8 mouse cellular contexts compared by ENCODE assay signal in the genomic region with DNA sequence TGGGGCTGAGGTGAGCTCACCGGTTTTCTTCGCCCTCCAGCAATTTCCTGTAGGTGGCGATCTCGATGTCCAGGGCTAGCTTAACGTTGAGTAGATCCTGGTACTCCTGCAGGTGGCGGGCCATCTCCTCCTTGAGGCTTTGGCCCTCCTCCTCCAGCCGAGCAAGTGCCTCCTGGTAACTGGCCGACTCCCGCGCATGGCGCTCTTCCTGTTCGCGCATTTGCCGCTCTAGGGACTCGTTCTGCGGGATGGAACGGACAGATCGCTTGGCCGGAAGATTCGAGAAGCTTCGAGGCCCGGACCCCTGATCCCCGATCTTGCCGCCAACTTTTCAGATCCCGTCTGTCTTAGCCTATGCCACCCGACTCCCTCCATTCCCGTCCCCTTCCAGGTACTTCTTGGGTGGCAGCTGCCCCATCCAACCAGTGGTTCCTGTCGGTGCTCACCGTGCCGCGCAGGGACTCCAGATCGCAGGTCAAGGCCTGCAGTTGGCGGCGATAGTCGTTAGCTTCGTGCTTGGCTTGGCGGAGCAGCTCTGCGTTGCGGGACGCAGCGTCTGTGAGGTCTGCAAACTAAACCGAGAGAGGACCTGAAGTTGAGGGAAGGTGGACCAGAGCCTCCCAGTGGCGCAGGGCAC. TPM values are rescaled to one million over a fixed set of nuclear protein-coding genes. Genes with fewer than 3 reads are reported as not detected.
DNase-seq lines count a peak whose midpoint lies in the region; ATAC-seq and TF ChIP-seq lines count a peak whose summit lies in the region.

No protein-coding gene starts in this region.

- no peaks in the 10 kb centered on the region for H3K9me3 ChIP-seq in embryonic facial prominence, embryonic 11.5 days (replicated peaks; ENCODE audit: control insufficient read depth, low read length)
- H3K9me3 ChIP-seq in lung, embryonic 14.5 days (ENCODE audit: low read depth, low read length): no peaks in the 10 kb centered on the region

- peak overlapping the region; percentile 29 for H3K4me3 ChIP-seq in embryonic facial prominence, embryonic 11.5 days (ENCODE audit: low read depth, low read length)
- peak overlapping the region; percentile 39 for H3K4me3 ChIP-seq in kidney, adult 2 months (ENCODE audit: insufficient read depth, low read depth, low read length)
- H3K4me3 ChIP-seq in lung, embryonic 14.5 days (ENCODE audit: low read depth, low read length): peak overlapping the region; percentile 31

- peak overlapping the region; percentile 63 for H3K4me2 ChIP-seq in embryonic facial prominence, embryonic 11.5 days (ENCODE audit: low read depth, low read length)
- peak overlapping the region; percentile 69 for H3K4me2 ChIP-seq in lung, embryonic 14.5 days

- peak overlapping the region; percentile 60 for H3K9ac ChIP-seq in embryonic facial prominence, embryonic 11.5 days (replicated peaks; ENCODE audit: low read length)
- peak overlapping the region; percentile 47 for H3K9ac ChIP-seq in lung, embryonic 14.5 days

- H3K27me3 ChIP-seq in embryonic facial prominence, embryonic 11.5 days (ENCODE audit: control insufficient read depth, insufficient read depth, low read length): peaks cover 6% of the 10 kb centered on the region
- no peaks in the 10 kb centered on the region for H3K27me3 ChIP-seq in kidney, adult 2 months (replicated peaks; ENCODE audit: control insufficient read depth, insufficient read depth, low read length)
- H3K27me3 ChIP-seq in lung, embryonic 14.5 days (ENCODE audit: insufficient read depth, low read length): peaks cover 20% of the 10 kb centered on the region

- H3K27ac ChIP-seq in embryonic facial prominence, embryonic 11.5 days (replicated peaks; ENCODE audit: low read depth, low read length): no peak overlapping the region
- H3K27ac ChIP-seq in kidney, adult 2 months (ENCODE audit: insufficient read depth, low read depth, low read length): no peak overlapping the region
- no peak overlapping the region for H3K27ac ChIP-seq in lung, embryonic 14.5 days (ENCODE audit: low read depth)

- no peak for TF ChIP-seq POLR2A in kidney, adult 2 months (IDR thresholded peaks at IDR 0.05; ENCODE audit: low read depth, low read length)

- no peaks in the 10 kb centered on the region; the same call in 1 of the 2 replicates for H3K4me1 ChIP-seq in embryonic facial prominence, embryonic 11.5 days (ENCODE audit: control insufficient read depth, insufficient read depth, low read length)
- no peaks in the 10 kb centered on the region for H3K4me1 ChIP-seq in kidney, adult 2 months (ENCODE audit: control insufficient read depth, insufficient read depth, low read length)
- no peaks in the 10 kb centered on the region for H3K4me1 ChIP-seq in lung, embryonic 14.5 days (ENCODE audit: insufficient read depth)

- WGBS in embryonic facial prominence, embryonic 11.5 days: 1% methylated on average over 43 of the region's 43 CpGs
- 3% methylated on average over 43 of the region's 43 CpGs for WGBS in kidney, adult 2 months
- 2% methylated on average over 43 of the region's 43 CpGs for WGBS in lung, embryonic 14.5 days

- DNase-seq in CD4-positive, CD25-positive, alpha-beta regulatory T cell, adult 2 months (ENCODE audit: low read depth, low spot score): peak; percentile 80
- peak; percentile 81 for DNase-seq in adrenal gland, postnatal 14 days
- DNase-seq in embryonic facial prominence, embryonic 11.5 days (ENCODE audit: low spot score): peak; percentile 83
- peak; percentile 33 to 45 for DNase-seq in heart, adult 9 months (ENCODE audit: low spot score in 2 of 2)
- DNase-seq in kidney, adult 2 months: peak; percentile 90
- peak; percentile 85 for DNase-seq in lung, embryonic 14.5 days
- peak; percentile 75 for DNase-seq in thymus, postnatal 25 days

- ATAC-seq in embryonic facial prominence, embryonic 11.5 days (replicated peaks; ENCODE audit: insufficient number of reproducible peaks, low FRiP score, low TSS enrichment, low read depth): peak; percentile 78
- peak; percentile 89 for ATAC-seq in lung, embryonic 14.5 days (ENCODE audit: insufficient read depth)
- peak; percentile 71 for ATAC-seq in neutrophil, adult 5-6 weeks (ENCODE audit: extremely low read depth, insufficient number of reproducible peaks, low FRiP score, poor library complexity, severe bottlenecking)

- peak; percentile 82 for TF ChIP-seq CTCF in kidney, adult 2 months (conservative IDR thresholded peaks at IDR 0.05; ENCODE audit: insufficient read depth, insufficient read length, low read depth, low read length)
- TF ChIP-seq CTCF in lung, embryonic 14.5 days (IDR thresholded peaks at IDR 0.05; ENCODE audit: low read depth): peak; percentile 92

- H3K36me3 ChIP-seq in embryonic facial prominence, embryonic 11.5 days (replicated peaks; ENCODE audit: control insufficient read depth, insufficient read depth, low read depth, low read length): no peaks in the 10 kb centered on the region
- no peaks in the 10 kb centered on the region for H3K36me3 ChIP-seq in kidney, adult 2 months (ENCODE audit: control insufficient read depth, insufficient read depth, low read length)
- H3K36me3 ChIP-seq in lung, embryonic 14.5 days (ENCODE audit: insufficient read depth): no peaks in the 10 kb centered on the region

RNA-seq across cellular contexts. Expression of a gene that starts 7.6 kb away (rescaled TPM):
- 0.68 and 1.2 TPM in 2 replicates for total RNA-seq in adrenal gland, postnatal 14 days (2021)
- polyA plus RNA-seq in embryonic facial prominence, embryonic 11.5 days (2014; fragmentation: Nextera tagmentation; extraction: Ambion mirVana): 0.22 and 0.25 TPM in 2 replicates
- 0.16 and 0.18 TPM in 2 replicates for polyA plus RNA-seq in kidney, adult 2 months (2012; rRNA removed)
- 0.20 and 0.41 TPM in 2 replicates for polyA plus RNA-seq in lung, embryonic 14.5 days (2014; fragmentation: Nextera tagmentation; extraction: Ambion mirVana)
- total RNA-seq in neutrophil, adult 5-6 weeks (2017): 0.37 TPM in 1 of 2 replicates, not detected in the other

RNA-seq across cellular contexts. Expression of a gene that starts 8.2 kb away (rescaled TPM):
- not detected in 2 replicates for total RNA-seq in adrenal gland, postnatal 14 days (2021)
- polyA plus RNA-seq in embryonic facial prominence, embryonic 11.5 days (2014; fragmentation: Nextera tagmentation; extraction: Ambion mirVana): not detected in 2 replicates
- not detected in 2 replicates for polyA plus RNA-seq in kidney, adult 2 months (2012; rRNA removed)
- not detected in 2 replicates for polyA plus RNA-seq in lung, embryonic 14.5 days (2014; fragmentation: Nextera tagmentation; extraction: Ambion mirVana)
- not detected in 2 replicates for total RNA-seq in neutrophil, adult 5-6 weeks (2017)

RNA-seq across cellular contexts. Expression of a gene that starts 12.1 kb away (rescaled TPM):
- 0.38 and 0.59 TPM in 2 replicates for total RNA-seq in adrenal gland, postnatal 14 days (2021)
- polyA plus RNA-seq in embryonic facial prominence, embryonic 11.5 days (2014; fragmentation: Nextera tagmentation; extraction: Ambion mirVana): 1.00 and 1.5 TPM in 2 replicates
- polyA plus RNA-seq in kidney, adult 2 months (2012; rRNA removed): 0.88 and 1.5 TPM in 2 replicates
- polyA plus RNA-seq in lung, embryonic 14.5 days (2014; fragmentation: Nextera tagmentation; extraction: Ambion mirVana): 1.8 and 1.9 TPM in 2 replicates
- total RNA-seq in neutrophil, adult 5-6 weeks (2017): not detected in 2 replicates

RNA-seq across cellular contexts. Expression of a gene that starts 12.3 kb away (rescaled TPM):
- total RNA-seq in adrenal gland, postnatal 14 days (2021): 79.9 and 96.2 TPM in 2 replicates
- 246 and 257 TPM in 2 replicates for polyA plus RNA-seq in embryonic facial prominence, embryonic 11.5 days (2014; fragmentation: Nextera tagmentation; extraction: Ambion mirVana)
- polyA plus RNA-seq in kidney, adult 2 months (2012; rRNA removed): 76.4 and 81.0 TPM in 2 replicates
- 218 and 242 TPM in 2 replicates for polyA plus RNA-seq in lung, embryonic 14.5 days (2014; fragmentation: Nextera tagmentation; extraction: Ambion mirVana)
- total RNA-seq in neutrophil, adult 5-6 weeks (2017): 49.1 and 60.2 TPM in 2 replicates

RNA-seq across cellular contexts. Expression of a gene that starts 31.8 kb away (rescaled TPM):
- total RNA-seq in adrenal gland, postnatal 14 days (2021): 6.9 and 8.6 TPM in 2 replicates
- 7.1 and 7.4 TPM in 2 replicates for polyA plus RNA-seq in embryonic facial prominence, embryonic 11.5 days (2014; fragmentation: Nextera tagmentation; extraction: Ambion mirVana)
- polyA plus RNA-seq in kidney, adult 2 months (2012; rRNA removed): 0.22 and 0.27 TPM in 2 replicates
- polyA plus RNA-seq in lung, embryonic 14.5 days (2014; fragmentation: Nextera tagmentation; extraction: Ambion mirVana): 11.7 and 13.3 TPM in 2 replicates
- total RNA-seq in neutrophil, adult 5-6 weeks (2017): 0.37 TPM in 1 of 2 replicates, not detected in the other

Comparison
In these comparisons a context has a peak if more than half of its experiments do, and no peak if none do; other contexts are left out.
1. DNase-seq: peak in every context shown above with its lines; median percentile 90 in kidney, adult 2 months; 85 in lung, embryonic 14.5 days; 83 in embryonic facial prominence, embryonic 11.5 days; 81 in adrenal gland, postnatal 14 days; 80 in CD4-positive, CD25-positive, alpha-beta regulatory T cell, adult 2 months; 75 in thymus, postnatal 25 days; 39 in heart, adult 9 months.